Mouse (Mus musculus): ENCODE results near the gene Fat3.

DNA sequence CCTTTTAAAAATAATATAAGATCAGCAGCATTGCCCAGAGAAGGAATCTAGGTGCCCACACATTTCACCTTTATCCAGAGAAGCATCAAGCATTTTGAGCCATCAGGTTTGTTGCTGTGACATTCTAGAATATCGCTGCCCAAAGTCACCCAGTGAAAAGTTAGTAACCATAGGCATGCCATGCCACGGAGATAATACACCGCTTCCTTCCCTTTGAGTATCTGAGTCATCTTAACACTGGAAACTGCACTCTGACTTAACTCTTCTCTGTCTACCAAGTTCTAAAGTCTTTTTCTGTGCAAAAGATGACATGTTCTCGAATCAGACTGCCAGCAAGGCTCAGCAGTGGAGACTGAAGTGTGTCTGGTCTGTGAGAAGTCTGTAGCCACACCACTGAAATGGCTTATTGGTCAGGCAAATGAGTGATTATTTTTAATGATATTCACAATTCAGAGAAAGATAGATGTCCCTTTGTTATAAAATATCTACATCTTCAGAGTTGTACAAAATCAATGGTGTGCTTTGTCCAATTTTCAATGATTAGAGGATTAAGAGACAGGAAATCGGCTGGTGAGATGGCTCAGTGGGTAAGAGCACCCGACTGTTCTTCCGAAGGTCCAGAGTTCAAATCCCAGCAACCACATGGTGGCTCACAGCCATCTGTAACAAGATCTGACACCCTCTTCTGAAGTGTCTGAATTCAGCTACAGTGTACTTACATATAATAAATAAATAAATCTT, 560.0 kb downstream of the Fat3 start:
- TF ChIP-seq POLR2A (IDR thresholded peaks at IDR 0.05; ENCODE audit: control insufficient read depth, extremely low read depth, insufficient read depth, low read length, poor library complexity) = no peak
- TF ChIP-seq CTCF (IDR thresholded peaks at IDR 0.05; ENCODE audit: borderline replicate concordance, control insufficient read depth, extremely low read depth, insufficient read depth, low read length, poor library complexity) = no peak

All from thymus, adult 2 months (tissue).